Mouse (Mus musculus): ENCODE measurements around the gene Casp1. TPM values are rescaled to one million over a fixed set of nuclear protein-coding genes. Genes with fewer than 3 reads are reported as not detected.

The Casp1 gene
- polyA plus RNA-seq, 2 experiments, result 2.1 to 3.9 TPM

- H3K36me3 ChIP-seq (replicated peaks; ENCODE audit: control insufficient read depth, insufficient read depth, low read depth), result no peaks in the 10 kb centered on the region
- no peaks in the 10 kb centered on the region for H3K4me1 ChIP-seq (replicated peaks; ENCODE audit: control insufficient read depth in 2 of 2, insufficient read depth in 2 of 2, low read length in 1 of 2)
- H3K4me2 ChIP-seq (ENCODE audit: low read depth), result no peak overlapping the region
- 67% methylated on average over 2 of the region's 2 CpGs for WGBS (ENCODE audit: insufficient replicate concordance)
- no peaks in the 10 kb centered on the region for H3K27me3 ChIP-seq (ENCODE audit: control insufficient read depth, insufficient read depth, low read length)
- H3K9me3 ChIP-seq (ENCODE audit: control insufficient read depth, low read length), result no peaks in the 10 kb centered on the region
- TF ChIP-seq EP300 (IDR thresholded peaks at IDR 0.05; ENCODE audit: low read depth) (no peak), CTCF (IDR thresholded peaks at IDR 0.05; ENCODE audit: low read depth) (no peak)
- no peak overlapping the region for H3K4me3 ChIP-seq (ENCODE audit: insufficient read depth in 1 of 2, low read depth in 2 of 2, low read length in 2 of 2)
- DNase-seq (ENCODE audit: low read depth in 3 of 3, low spot score in 3 of 3) (no peak), ATAC-seq (ENCODE audit: insufficient read depth) (no peak)
- no peak overlapping the region for H3K9ac ChIP-seq (replicated peaks)
- no peak overlapping the region for H3K27ac ChIP-seq
Observed at GRCm38 (mm10) chr9:5286071-5286470, 12.2 kb upstream of the Casp1 start.

GRCm38 (mm10) chr9:5286597-5286996 is 11.7 kb upstream of the Casp1 start:
- TF ChIP-seq EP300 (IDR thresholded peaks at IDR 0.05; ENCODE audit: low read depth), result no peak
- TF ChIP-seq CTCF (IDR thresholded peaks at IDR 0.05; ENCODE audit: low read depth), result no peak
- H3K9ac ChIP-seq (replicated peaks), result no peak overlapping the region
- DNase-seq (ENCODE audit: low read depth in 3 of 3, low spot score in 3 of 3) (no peak), ATAC-seq (ENCODE audit: insufficient read depth) (no peak)
- H3K4me2 ChIP-seq (ENCODE audit: low read depth), result no peak overlapping the region
- no peaks in the 10 kb centered on the region for H3K4me1 ChIP-seq (replicated peaks; ENCODE audit: control insufficient read depth in 2 of 2, insufficient read depth in 2 of 2, low read length in 1 of 2)
- no peaks in the 10 kb centered on the region for H3K9me3 ChIP-seq (ENCODE audit: control insufficient read depth, low read length)
- H3K4me3 ChIP-seq (ENCODE audit: insufficient read depth in 1 of 2, low read depth in 2 of 2, low read length in 2 of 2), result no peak overlapping the region
- no peak overlapping the region for H3K27ac ChIP-seq
- H3K36me3 ChIP-seq (replicated peaks; ENCODE audit: control insufficient read depth, insufficient read depth, low read depth), result no peaks in the 10 kb centered on the region
- H3K27me3 ChIP-seq (ENCODE audit: control insufficient read depth, insufficient read depth, low read length), result no peaks in the 10 kb centered on the region

- Histone ChIP-seq H3K9me3 (ENCODE audit: control insufficient read depth, low read length) (no peaks in the 10 kb centered on the region), H3K9ac (replicated peaks) (no peak overlapping the region), H3K27me3 (ENCODE audit: control insufficient read depth, insufficient read depth, low read length) (no peaks in the 10 kb centered on the region), H3K4me2 (ENCODE audit: low read depth) (no peak overlapping the region), H3K36me3 (replicated peaks; ENCODE audit: control insufficient read depth, insufficient read depth, low read depth) (no peaks in the 10 kb centered on the region), H3K4me3 (ENCODE audit: insufficient read depth in 1 of 2, low read depth in 2 of 2, low read length in 2 of 2) (no peak overlapping the region), H3K4me1 (replicated peaks; ENCODE audit: control insufficient read depth in 2 of 2, insufficient read depth in 2 of 2, low read length in 1 of 2) (no peaks in the 10 kb centered on the region), H3K27ac (no peak overlapping the region)
- no peak for DNase-seq (ENCODE audit: low read depth in 3 of 3, low spot score in 3 of 3)
- 40% methylated on average over 2 of the region's 2 CpGs for WGBS (ENCODE audit: insufficient replicate concordance)
- TF ChIP-seq EP300 (IDR thresholded peaks at IDR 0.05; ENCODE audit: low read depth) (no peak), CTCF (IDR thresholded peaks at IDR 0.05; ENCODE audit: low read depth) (no peak)
- ATAC-seq (ENCODE audit: insufficient read depth), result no peak
Observed at GRCm38 (mm10) chr9:5296354-5297237, 1.7 kb upstream of the Casp1 start.

- H3K4me3 ChIP-seq (ENCODE audit: insufficient read depth in 1 of 2, low read depth in 2 of 2, low read length in 2 of 2), result no peak overlapping the region
- H3K9me3 ChIP-seq (ENCODE audit: control insufficient read depth, low read length), result no peaks in the 10 kb centered on the region
- no peaks in the 10 kb centered on the region for H3K4me1 ChIP-seq (replicated peaks; ENCODE audit: control insufficient read depth in 2 of 2, insufficient read depth in 2 of 2, low read length in 1 of 2)
- 47% methylated on average over 2 of the region's 2 CpGs for WGBS (ENCODE audit: insufficient replicate concordance)
- no peak overlapping the region for H3K9ac ChIP-seq (replicated peaks)
- H3K27me3 ChIP-seq (ENCODE audit: control insufficient read depth, insufficient read depth, low read length), result no peaks in the 10 kb centered on the region
- ATAC-seq (ENCODE audit: insufficient read depth), result no peak
- TF ChIP-seq CTCF (IDR thresholded peaks at IDR 0.05; ENCODE audit: low read depth), result no peak
- TF ChIP-seq EP300 (IDR thresholded peaks at IDR 0.05; ENCODE audit: low read depth), result no peak
- no peaks in the 10 kb centered on the region for H3K36me3 ChIP-seq (replicated peaks; ENCODE audit: control insufficient read depth, insufficient read depth, low read depth)
- no peak overlapping the region for H3K27ac ChIP-seq
- H3K4me2 ChIP-seq (ENCODE audit: low read depth), result no peak overlapping the region
- no peak for DNase-seq (ENCODE audit: low read depth in 3 of 3, low spot score in 3 of 3)
Observed at GRCm38 (mm10) chr9:5299132-5299381, 740 bp downstream of the Casp1 start.

- ATAC-seq (ENCODE audit: insufficient read depth), result no peak
Observed at GRCm38 (mm10) chr9:5308561-5308960, 10.2 kb downstream of the Casp1 start, which contains the start of gene Casp4. Gene Casp4 (plus strand): TSS chr9:5308828.

More at GRCm38 (mm10) chr9:5308561-5308960, 10.2 kb downstream of the Casp1 start, which contains the start of gene Casp4:
- no peaks in the 10 kb centered on the region for H3K9me3 ChIP-seq (ENCODE audit: control insufficient read depth, low read length)
- H3K4me1 ChIP-seq (replicated peaks; ENCODE audit: control insufficient read depth in 2 of 2, insufficient read depth in 2 of 2, low read length in 1 of 2), result no peaks in the 10 kb centered on the region
- TF ChIP-seq EP300 (IDR thresholded peaks at IDR 0.05; ENCODE audit: low read depth) (no peak), CTCF (IDR thresholded peaks at IDR 0.05; ENCODE audit: low read depth) (no peak)
- H3K4me2 ChIP-seq (ENCODE audit: low read depth), result no peak within 1 kb of the TSS
- no peaks in the 10 kb centered on the region for H3K27me3 ChIP-seq (ENCODE audit: control insufficient read depth, insufficient read depth, low read length)
- peak within 1 kb of the TSS in 1 of 2 experiments; percentile 16; a peak in 1 of 4 replicates for H3K4me3 ChIP-seq (ENCODE audit: insufficient read depth in 1 of 2, low read depth in 2 of 2, low read length in 2 of 2)
- H3K36me3 ChIP-seq (replicated peaks; ENCODE audit: control insufficient read depth, insufficient read depth, low read depth), result no peaks in the 10 kb centered on the region
- DNase-seq (ENCODE audit: low read depth in 3 of 3, low spot score in 3 of 3), result peak in 1 of 3 experiments; percentile 6
- no peak within 1 kb of the TSS for H3K9ac ChIP-seq (replicated peaks)
- WGBS (ENCODE audit: insufficient replicate concordance), result 23% methylated on average over 5 of the region's 5 CpGs
- no peak within 1 kb of the TSS for H3K27ac ChIP-seq

Measured in liver, embryonic 14.5 days (tissue).